Mouse (Mus musculus) bone marrow, adult 2 months (tissue): ENCODE data around the gene Zfp235.

Experiments
- CTCF ChIP-seq: fragments of 200-500 bp; IDR thresholded peaks from 2 replicates; pipeline ENCODE4 v1.5.1; 2011; ENCODE audit warnings: low read length, control low read depth; ENCODE audit not compliant: control insufficient read depth, insufficient read depth
- POLR2A ChIP-seq: fragments of 200-500 bp; IDR thresholded peaks from 2 replicates; pipeline ENCODE4 v1.6.1; 2011; ENCODE audit warnings: low read depth, mild to moderate bottlenecking, control low read depth, low read length, borderline replicate concordance; ENCODE audit not compliant: control insufficient read depth

- no peak for TF ChIP-seq POLR2A
- TF ChIP-seq CTCF, result no peak
Measured at GRCm38 (mm10) chr7:24086871-24087270, 47.1 kb upstream of the Zfp235 start.
